ENCODE assay signal across 10 mouse cellular contexts in the genomic region with DNA sequence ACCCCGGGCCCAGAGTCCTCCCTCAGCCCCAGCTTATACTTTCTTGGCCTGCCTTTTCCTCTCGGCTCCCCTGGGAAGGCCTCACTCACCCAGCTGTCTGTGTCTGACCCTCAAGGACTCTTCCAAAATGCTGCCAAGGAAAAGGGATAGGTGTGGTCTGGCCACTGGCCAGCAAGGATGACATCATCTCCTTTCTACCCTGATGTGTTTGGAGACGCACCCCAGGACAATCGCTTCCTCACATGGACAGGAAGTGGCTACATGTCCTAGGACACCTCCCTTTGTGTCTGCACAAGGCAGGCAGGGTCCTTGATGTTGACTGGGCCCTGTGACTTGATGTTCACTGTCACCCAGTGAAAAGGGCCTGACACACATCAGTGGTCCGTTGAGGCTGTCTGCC. TPM values are rescaled to one million over a fixed set of nuclear protein-coding genes. Genes with fewer than 3 reads are reported as not detected.
DNase-seq lines count a peak whose midpoint lies in the region; ATAC-seq and TF ChIP-seq lines count a peak whose summit lies in the region.
"Had no signal": no experiment of that assay in that cellular context is flagged by ENCODE, and none has a peak within 500 bp of the region (broad histone marks: within the 10 kb centered on the region; RNA-seq: fewer than 3 reads in every experiment).

No protein-coding gene starts in this region.

- peaks cover 28% of the 10 kb centered on the region for H3K4me1 ChIP-seq in heart, embryonic 12.5 days (replicated peaks)
- no peaks in the 10 kb centered on the region for H3K4me1 ChIP-seq in stomach, postnatal 0 days (replicated peaks; ENCODE audit: control insufficient read depth, insufficient read depth)

- H3K4me3 ChIP-seq in heart, embryonic 12.5 days, result no peak overlapping the region
- no peak overlapping the region for H3K4me3 ChIP-seq in stomach, postnatal 0 days (ENCODE audit: low read depth, low read length)
- H3K4me3 ChIP-seq: limb, embryonic 13.5 days; midbrain, embryonic 13.5 days had no signal

- H3K27ac ChIP-seq in heart, embryonic 12.5 days (ENCODE audit: poor library complexity, severe bottlenecking), result no peak overlapping the region
- no peak overlapping the region for H3K27ac ChIP-seq in stomach, postnatal 0 days (replicated peaks)
- H3K27ac ChIP-seq: limb, embryonic 13.5 days; midbrain, embryonic 13.5 days had no signal

- no peak overlapping the region for H3K9ac ChIP-seq in heart, embryonic 12.5 days
- H3K9ac ChIP-seq in stomach, postnatal 0 days (ENCODE audit: low read length), result no peak overlapping the region

- H3K36me3 ChIP-seq in heart, embryonic 12.5 days, result no peaks in the 10 kb centered on the region
- no peaks in the 10 kb centered on the region for H3K36me3 ChIP-seq in stomach, postnatal 0 days (ENCODE audit: control insufficient read depth, insufficient read depth, low read length)
- H3K36me3 ChIP-seq: limb, embryonic 13.5 days; midbrain, embryonic 13.5 days had no signal

- peak; percentile 19; the same call in 1 of the 2 replicates for ATAC-seq in heart, embryonic 12.5 days (ENCODE audit: insufficient number of reproducible peaks, low FRiP score)
- ATAC-seq in stomach, postnatal 0 days (ENCODE audit: low FRiP score, low TSS enrichment), result no peak
- ATAC-seq: midbrain, embryonic 13.5 days had no signal

- DNase-seq in 416B (ENCODE audit: low read depth), result peak; percentile 8
- DNase-seq in NIH3T3 (ENCODE audit: low read depth), result peak; percentile 32
- DNase-seq in kidney, postnatal 36 days, result peak; percentile 73 to 84
- no peak for DNase-seq in stomach, postnatal 0 days (ENCODE audit: low spot score)
- no peak for DNase-seq in gastrocnemius, postnatal 10 days
- no peak for DNase-seq in urinary bladder, adult 2 months (ENCODE audit: low spot score)
- DNase-seq: thymus, postnatal 36 days had no signal

- 50% methylated on average over 5 of the region's 5 CpGs for WGBS in heart, embryonic 12.5 days
- 46% methylated on average over 5 of the region's 5 CpGs for WGBS in stomach, postnatal 0 days

- no peak for TF ChIP-seq EP300 in stomach, postnatal 0 days (optimal IDR thresholded peaks at IDR 0.05)

- no peak overlapping the region for H3K4me2 ChIP-seq in heart, embryonic 12.5 days
- H3K4me2 ChIP-seq in stomach, postnatal 0 days (replicated peaks; ENCODE audit: low read depth), result no peak overlapping the region
- H3K4me2 ChIP-seq: limb, embryonic 13.5 days; midbrain, embryonic 13.5 days had no signal

- TF ChIP-seq CTCF in stomach, postnatal 0 days (IDR thresholded peaks at IDR 0.05; ENCODE audit: low read depth), result no peak

- H3K9me3 ChIP-seq in heart, embryonic 12.5 days (replicated peaks), result no peaks in the 10 kb centered on the region
- H3K9me3 ChIP-seq in stomach, postnatal 0 days (ENCODE audit: control insufficient read depth, low read length), result no peaks in the 10 kb centered on the region
- H3K9me3 ChIP-seq: limb, embryonic 13.5 days; midbrain, embryonic 13.5 days had no signal

- 0 out of 2 replicates have a peak, but pooled peaks cover 8% of the 10 kb centered on the region for H3K27me3 ChIP-seq in heart, embryonic 12.5 days (replicated peaks)
- no peaks in the 10 kb centered on the region for H3K27me3 ChIP-seq in stomach, postnatal 0 days (ENCODE audit: control insufficient read depth, insufficient read depth, low read length)
- H3K27me3 ChIP-seq: limb, embryonic 13.5 days; midbrain, embryonic 13.5 days had no signal

RNA-seq across cellular contexts. Expression of a gene that starts 34.9 kb away (rescaled TPM):
- polyA plus RNA-seq in heart, embryonic 12.5 days (2016; fragmentation: Nextera tagmentation; extraction: Ambion mirVana), result 16.0 and 19.4 TPM in 2 replicates
- 10.2 and 10.8 TPM in 2 replicates for polyA plus RNA-seq in stomach, postnatal 0 days (2015; fragmentation: Nextera tagmentation; extraction: Ambion mirVana)
- total RNA-seq in gastrocnemius, postnatal 10 days (2021), result 1 to 10 TPM; 4.4 to 4.7 TPM
- 7.6 and 11.1 TPM in 2 replicates for polyA plus RNA-seq in urinary bladder, adult 2 months (2012; rRNA removed)

RNA-seq across cellular contexts. Expression of a gene that starts 44.9 kb away (rescaled TPM):
- polyA plus RNA-seq in heart, embryonic 12.5 days (2016; fragmentation: Nextera tagmentation; extraction: Ambion mirVana), result 128 and 135 TPM in 2 replicates
- polyA plus RNA-seq in stomach, postnatal 0 days (2015; fragmentation: Nextera tagmentation; extraction: Ambion mirVana), result 165 and 170 TPM in 2 replicates
- total RNA-seq in gastrocnemius, postnatal 10 days (2021), result 10 to 100 TPM; 80.1 to 90.4 TPM
- 164 and 166 TPM in 2 replicates for polyA plus RNA-seq in urinary bladder, adult 2 months (2012; rRNA removed)

Comparison
In these comparisons a context has a peak if more than half of its experiments do, and no peak if none do; other contexts are left out.
1. DNase-seq: peak in 416B (single experiment), NIH3T3 (single experiment) and kidney, postnatal 36 days (2 of 2); none in stomach, postnatal 0 days (single experiment), gastrocnemius, postnatal 10 days (single experiment) and urinary bladder, adult 2 months (single experiment).